Mouse (Mus musculus): ENCODE data around the gene Mrps27.

GRCm38 (mm10) chr13:99416601-99417000 lies 72.0 kb downstream of the Mrps27 start:
- TF ChIP-seq CTCF (IDR thresholded peaks at IDR 0.05; ENCODE audit: control insufficient read depth, insufficient read depth, insufficient read length): no peak
- no peak for TF ChIP-seq USF1 (IDR thresholded peaks at IDR 0.05; ENCODE audit: low read depth)
- no peak for TF ChIP-seq CEBPB (IDR thresholded peaks at IDR 0.05; ENCODE audit: low read depth)
- TF ChIP-seq MAX (IDR thresholded peaks at IDR 0.05): no peak
- TF ChIP-seq FOSL1 (IDR thresholded peaks at IDR 0.05; ENCODE audit: insufficient read depth, low read length, poor library complexity, severe bottlenecking): no peak
- TF ChIP-seq MYOD1 (IDR thresholded peaks at IDR 0.05; ENCODE audit: control insufficient read depth, insufficient read length, low read depth): no peak

All from C2C12 (cell line).